Mouse (Mus musculus) central nervous system, embryonic 18 days (tissue): Measurements from ENCODE around the gene Neurod2. TPM values are rescaled to one million over a fixed set of nuclear protein-coding genes. Genes with fewer than 3 reads are reported as not detected.

Experiments
- polyA plus RNA-seq: library from polyadenylated mRNA; depleted of rRNA; stranded (reverse); fragments of >200 nt; gene quantifications from 2 replicates; pipeline ENCODE4 v1.2.3, GENCODE M21; 2012; rRNA removed

Neurod2 gene
- 66.9 and 87.9 TPM in 2 replicates for polyA plus RNA-seq

GRCm38 (mm10) chr11:98329081-98329959 lies at the start of gene Neurod2:
Neurod2 (minus strand) TSS chr11:98329648.

GRCm38 (mm10) chr11:98358161-98359083 lies 29.0 kb upstream of the Neurod2 start, which contains the start of gene Stard3:
Stard3 (plus strand) TSS chr11:98358368.

GRCm38 (mm10) chr11:98348083-98348961 lies 18.9 kb upstream of the Neurod2 start, which contains the start of gene Ppp1r1b:
Ppp1r1b (plus strand) TSS chr11:98348404.

Other genes starting within 250 kb of the Neurod2 start
- gene Fbxl20, start 179.2 kb downstream of the Neurod2 start, polyA plus RNA-seq, result 23.2 and 24.2 TPM in 2 replicates
- 28.4 and 28.8 TPM in 2 replicates for gene Med1, start 136.4 kb downstream of the Neurod2 start, polyA plus RNA-seq
- 16.0 and 16.2 TPM in 2 replicates for gene Cdk12, start 126.6 kb downstream of the Neurod2 start, polyA plus RNA-seq
- 35.9 and 57.7 TPM in 2 replicates for gene Ppp1r1b, start 18.8 kb upstream of the Neurod2 start, polyA plus RNA-seq
- 57.5 and 63.6 TPM in 2 replicates for gene Stard3, start 28.7 kb upstream of the Neurod2 start, polyA plus RNA-seq
- 0.31 and 3.6 TPM in 2 replicates for gene Tcap, start 54.2 kb upstream of the Neurod2 start, polyA plus RNA-seq
- gene Pnmt, start 56.8 kb upstream of the Neurod2 start, polyA plus RNA-seq, result 1.5 and 1.6 TPM in 2 replicates
- 10.6 and 11.1 TPM in 2 replicates for gene Pgap3, start 70.8 kb upstream of the Neurod2 start, polyA plus RNA-seq
- gene Erbb2, start 82.8 kb upstream of the Neurod2 start, polyA plus RNA-seq, result 4.1 and 4.2 TPM in 2 replicates
- 186 and 206 TPM in 2 replicates for gene Mien1, start 109.3 kb upstream of the Neurod2 start, polyA plus RNA-seq
- gene Grb7, start 116.7 kb upstream of the Neurod2 start, polyA plus RNA-seq, result 1.9 and 2.1 TPM in 2 replicates
- 0.08 and 0.10 TPM in 2 replicates for gene Ikzf3, start 216.4 kb upstream of the Neurod2 start, polyA plus RNA-seq
- 0.11 and 0.23 TPM in 2 replicates for gene Zpbp2, start 221.4 kb upstream of the Neurod2 start, polyA plus RNA-seq